Mouse (Mus musculus) kidney, adult 2 months (tissue): ENCODE measurements at regions not wholly inside any gene's neighbourhood (a gene's known extent, or its start where the extent isn't known, plus 50 kb on each side); places are given as distances from the start of the nearest gene placed in this dataset.

ENCODE experiments used
- CTCF ChIP-seq: fragments of 200-500 bp; conservative IDR thresholded peaks from 2 replicates; pipeline ENCODE4 v1.5.1; 2011; ENCODE audit warnings: low read depth, mild to moderate bottlenecking, control low read depth, low read length, moderate library complexity, mixed read lengths; ENCODE audit not compliant: insufficient read depth, insufficient read length
- POLR2A ChIP-seq: fragments of 200-500 bp; IDR thresholded peaks from one replicate; pipeline ENCODE4 v1.6.1; 2011; ENCODE audit warnings: low read depth, low read length, control low read depth

- TF ChIP-seq CTCF (no peak), POLR2A (no peak)
These were observed 187.7 kb upstream of the 4930412O13Rik start for GRCm38 (mm10) chr2:9693351-9693750.
